ENCODE assay signal across 8 mouse cellular contexts in the genomic region with DNA sequence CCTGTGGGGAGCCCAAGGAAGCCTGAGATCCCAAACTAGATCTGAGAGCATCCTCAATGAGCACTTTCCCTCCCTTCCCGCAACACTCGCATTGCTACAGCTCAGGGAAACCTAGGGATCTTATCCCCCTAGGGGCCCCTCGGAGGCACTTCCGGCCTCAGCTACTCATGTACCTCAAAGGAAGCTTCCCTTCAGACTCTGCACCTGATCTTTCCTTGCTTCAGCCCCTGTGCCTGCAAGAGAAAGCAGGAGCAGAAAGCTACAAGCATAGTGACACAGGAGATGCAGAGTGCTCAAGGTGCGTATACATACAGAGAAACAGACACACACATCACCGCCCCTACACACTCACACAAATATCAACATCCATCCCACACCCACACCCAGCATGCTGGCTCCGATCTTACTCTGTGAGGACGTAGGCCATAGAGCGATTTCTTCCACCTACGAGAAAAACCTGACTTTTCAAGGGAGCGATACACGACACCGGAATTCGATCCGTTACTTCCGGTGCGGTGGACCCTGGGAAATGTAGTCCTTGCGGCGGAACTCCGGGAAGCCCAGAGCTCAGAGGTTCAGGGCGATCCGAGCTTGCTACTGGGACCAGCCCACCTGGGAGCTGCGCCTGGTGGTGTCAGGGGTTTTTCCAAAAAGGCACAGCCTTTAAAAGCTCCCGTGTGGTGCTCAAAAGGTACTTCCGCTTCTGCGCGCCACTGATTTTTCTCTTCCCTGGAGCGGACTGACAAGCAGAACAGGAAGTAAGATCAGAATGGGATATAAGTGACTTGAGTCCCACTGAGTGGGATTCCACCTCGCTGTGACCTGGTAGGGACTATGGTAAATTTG. TPM values are rescaled to one million over a fixed set of nuclear protein-coding genes. Genes with fewer than 3 reads are reported as not detected.
DNase-seq lines count a peak whose midpoint lies in the region; ATAC-seq and TF ChIP-seq lines count a peak whose summit lies in the region.

Gene Zfp780b, minus strand, starts transcription at position 489 of the 846 bp plus-strand sequence.

- ATAC-seq in activated CD4-positive, CD25-positive, alpha-beta regulatory T cell, adult 4 months: peak; percentile 80

- H3K4me3 ChIP-seq in cortical plate, adult 2 months (ENCODE audit: insufficient read depth, low read length): peak within 1 kb of the TSS; percentile 80
- peak within 1 kb of the TSS; percentile 94 for H3K4me3 ChIP-seq in megakaryocyte, embryonic 14.5 days (replicated peaks)

- H3K27me3 ChIP-seq in megakaryocyte, embryonic 14.5 days (replicated peaks): no peaks in the 10 kb centered on the region

- TF ChIP-seq POLR2A in cortical plate, adult 2 months (IDR thresholded peaks at IDR 0.05; ENCODE audit: extremely low read depth, insufficient read depth, low read length): peak; percentile 65; the same call in 1 of the 2 replicates

- peaks cover 30% of the 10 kb centered on the region for H3K9me3 ChIP-seq in megakaryocyte, embryonic 14.5 days

- no peak for TF ChIP-seq CTCF in cortical plate, adult 2 months (IDR thresholded peaks at IDR 0.05; ENCODE audit: extremely low read depth, insufficient read depth, low read length)

- H3K4me1 ChIP-seq in cortical plate, adult 2 months (ENCODE audit: control insufficient read depth, insufficient read depth, low read length): no peaks in the 10 kb centered on the region; the same call in 1 of the 2 replicates
- H3K4me1 ChIP-seq in megakaryocyte, embryonic 14.5 days: peaks cover 28% of the 10 kb centered on the region

- H3K27ac ChIP-seq in cortical plate, adult 2 months (ENCODE audit: insufficient read depth, low read length): peak within 1 kb of the TSS; percentile 41; the same call in 1 of the 2 replicates

- DNase-seq in gastrocnemius, adult 8-10 months (ENCODE audit: low spot score in 2 of 2): peak; percentile 14 to 31
- DNase-seq in hindlimb bud, embryonic 11.5 days (ENCODE audit: extremely low spot score, low read depth, low spot score): peak; percentile 60
- DNase-seq in left cerebral cortex, adult 8-10 months (ENCODE audit: low spot score in 2 of 2): peak; percentile 30 to 67
- peak; percentile 74 to 77 for DNase-seq in right cerebral cortex, postnatal 10 days (ENCODE audit: low spot score in 2 of 2)
- peak; percentile 66 for DNase-seq in urinary bladder, postnatal 25 days (ENCODE audit: low spot score)

- peaks cover 29% of the 10 kb centered on the region for H3K36me3 ChIP-seq in megakaryocyte, embryonic 14.5 days (replicated peaks; ENCODE audit: low read length)

RNA-seq across cellular contexts. Expression of gene Zfp780b, which starts in this region (rescaled TPM):
- 10 to 100 TPM; 35.1 to 37.1 TPM for polyA plus RNA-seq in activated CD4-positive, CD25-positive, alpha-beta regulatory T cell, adult 4 months (2017; shearing (Covaris generic))
- 9.0 and 9.5 TPM in 2 replicates for polyA plus RNA-seq in cortical plate, adult 2 months (2012; rRNA removed)
- total RNA-seq in gastrocnemius, adult 8-10 months (2022): 10 to 100 TPM in 1 of 4 experiments, 1 to 10 TPM in 3; 7.0 to 10.9 (median 8.2) TPM
- 10 to 100 TPM; 19.1 to 21.0 (median 19.9) TPM for total RNA-seq in left cerebral cortex, adult 8-10 months (2022)
- 0.16 TPM in 1 of 2 replicates, not detected in the other for polyA plus RNA-seq in megakaryocyte, embryonic 14.5 days (2012; ENCODE audit: insufficient read depth, low replicate concordance)

Comparison
In these comparisons a context has a peak if more than half of its experiments do, and no peak if none do; other contexts are left out.
1. Peak in every context shown above with its lines: DNase-seq, ATAC-seq, H3K4me3 ChIP-seq and H3K27ac ChIP-seq.
2. DNase-seq: peak in every context shown above with its lines; median percentile 76 in right cerebral cortex, postnatal 10 days; 66 in urinary bladder, postnatal 25 days; 60 in hindlimb bud, embryonic 11.5 days; 48 in left cerebral cortex, adult 8-10 months; 22 in gastrocnemius, adult 8-10 months.